Mouse (Mus musculus): ENCODE data around the gene Tepp. TPM values are rescaled to one million over a fixed set of nuclear protein-coding genes. Genes with fewer than 3 reads are reported as not detected.

The Tepp gene
- polyA plus RNA-seq, 1 experiment = 4.2 TPM

GRCm38 (mm10) chr8:95305526-95305925, 4.8 kb upstream of the Tepp start:
- H3K4me1 ChIP-seq (ENCODE audit: control insufficient read depth, insufficient read depth, low read length) = no peaks in the 10 kb centered on the region
- H3K4me3 ChIP-seq (replicated peaks; ENCODE audit: extremely low read depth, low read depth, low read length) = no peak overlapping the region
- no peak for DNase-seq
- 68% methylated on average over 4 of the region's 4 CpGs for WGBS
- TF ChIP-seq POLR2A (IDR thresholded peaks at IDR 0.05; ENCODE audit: borderline replicate concordance, extremely low read depth, low read depth, low read length) = no peak
- TF ChIP-seq CTCF (IDR thresholded peaks at IDR 0.05; ENCODE audit: insufficient read depth, low read length) = no peak

- Histone ChIP-seq H3K4me1 (ENCODE audit: control insufficient read depth, insufficient read depth, low read length) (no peaks in the 10 kb centered on the region), H3K4me3 (replicated peaks; ENCODE audit: extremely low read depth, low read depth, low read length) (no peak within 1 kb of the TSS)
- no peak for DNase-seq
- no peak for TF ChIP-seq POLR2A (IDR thresholded peaks at IDR 0.05; ENCODE audit: borderline replicate concordance, extremely low read depth, low read depth, low read length)
- TF ChIP-seq CTCF (IDR thresholded peaks at IDR 0.05; ENCODE audit: insufficient read depth, low read length) = no peak
- WGBS = 63% methylated on average over 6 of the region's 6 CpGs
Observed at GRCm38 (mm10) chr8:95306431-95306830, 3.9 kb upstream of the Tepp start, which contains the start of gene Cngb1. TSS of gene Cngb1 (minus strand) at chr8:95306585.

- H3K4me1 ChIP-seq (ENCODE audit: control insufficient read depth, insufficient read depth, low read length) = no peaks in the 10 kb centered on the region
- H3K4me3 ChIP-seq (replicated peaks; ENCODE audit: extremely low read depth, low read depth, low read length) = no peak overlapping the region
- no peak for DNase-seq
- WGBS = 69% methylated on average over 18 of the region's 18 CpGs
- TF ChIP-seq POLR2A (IDR thresholded peaks at IDR 0.05; ENCODE audit: borderline replicate concordance, extremely low read depth, low read depth, low read length) (no peak), CTCF (IDR thresholded peaks at IDR 0.05; ENCODE audit: insufficient read depth, low read length) (no peak)
Observed at GRCm38 (mm10) chr8:95312836-95313235, 2.5 kb downstream of the Tepp start.

GRCm38 (mm10) chr8:95313857-95314256, 3.5 kb downstream of the Tepp start:
- 56% methylated on average over 6 of the region's 6 CpGs for WGBS
- Histone ChIP-seq H3K4me3 (replicated peaks; ENCODE audit: extremely low read depth, low read depth, low read length) (no peak overlapping the region), H3K4me1 (ENCODE audit: control insufficient read depth, insufficient read depth, low read length) (no peaks in the 10 kb centered on the region)
- TF ChIP-seq CTCF (IDR thresholded peaks at IDR 0.05; ENCODE audit: insufficient read depth, low read length) (no peak), POLR2A (IDR thresholded peaks at IDR 0.05; ENCODE audit: borderline replicate concordance, extremely low read depth, low read depth, low read length) (no peak)
- DNase-seq = no peak

GRCm38 (mm10) chr8:95314707-95315106, 4.3 kb downstream of the Tepp start:
- no peak for TF ChIP-seq POLR2A (IDR thresholded peaks at IDR 0.05; ENCODE audit: borderline replicate concordance, extremely low read depth, low read depth, low read length)
- TF ChIP-seq CTCF (IDR thresholded peaks at IDR 0.05; ENCODE audit: insufficient read depth, low read length) = no peak
- H3K4me1 ChIP-seq (ENCODE audit: control insufficient read depth, insufficient read depth, low read length) = no peaks in the 10 kb centered on the region
- WGBS = 34% methylated on average over 2 of the region's 2 CpGs

GRCm38 (mm10) chr8:95315350-95315749, 5.0 kb downstream of the Tepp start:
- DNase-seq = no peak
- H3K4me3 ChIP-seq (replicated peaks; ENCODE audit: extremely low read depth, low read depth, low read length) = no peak overlapping the region
- TF ChIP-seq CTCF (IDR thresholded peaks at IDR 0.05; ENCODE audit: insufficient read depth, low read length) (no peak), POLR2A (IDR thresholded peaks at IDR 0.05; ENCODE audit: borderline replicate concordance, extremely low read depth, low read depth, low read length) (no peak)
- 100% methylated on average over 1 of the region's 1 CpGs for WGBS
- H3K4me1 ChIP-seq (ENCODE audit: control insufficient read depth, insufficient read depth, low read length) = no peaks in the 10 kb centered on the region

More at GRCm38 (mm10) chr8:95314707-95315106, 4.3 kb downstream of the Tepp start:
- H3K4me3 ChIP-seq (replicated peaks; ENCODE audit: extremely low read depth, low read depth, low read length) = no peak overlapping the region
- DNase-seq = no peak

GRCm38 (mm10) chr8:95320224-95321139, 10.1 kb downstream of the Tepp start:
- 3% methylated on average over 41 of the region's 41 CpGs for WGBS
- peak; percentile 81 for DNase-seq
- Histone ChIP-seq H3K4me1 (ENCODE audit: control insufficient read depth, insufficient read depth, low read length) (peaks cover 9% of the 10 kb centered on the region; the same call in 1 of the 2 replicates), H3K4me3 (replicated peaks; ENCODE audit: extremely low read depth, low read depth, low read length) (peak overlapping the region; percentile 45)
- TF ChIP-seq POLR2A (IDR thresholded peaks at IDR 0.05; ENCODE audit: borderline replicate concordance, extremely low read depth, low read depth, low read length) (peak; percentile 19; the same call in 1 of the 2 replicates), CTCF (IDR thresholded peaks at IDR 0.05; ENCODE audit: insufficient read depth, low read length) (no peak)

- Histone ChIP-seq H3K4me3 (replicated peaks; ENCODE audit: extremely low read depth, low read depth, low read length) (no peak overlapping the region), H3K4me1 (ENCODE audit: control insufficient read depth, insufficient read depth, low read length) (peaks cover 18% of the 10 kb centered on the region)
- WGBS = 32% methylated on average over 3 of the region's 3 CpGs
- DNase-seq = no peak
- TF ChIP-seq POLR2A (IDR thresholded peaks at IDR 0.05; ENCODE audit: borderline replicate concordance, extremely low read depth, low read depth, low read length) (no peak), CTCF (IDR thresholded peaks at IDR 0.05; ENCODE audit: insufficient read depth, low read length) (no peak)
Observed at GRCm38 (mm10) chr8:95323201-95323600, 12.8 kb downstream of the Tepp start.

- no peak overlapping the region for H3K4me3 ChIP-seq (replicated peaks; ENCODE audit: extremely low read depth, low read depth, low read length)
- DNase-seq = no peak
- 31% methylated on average over 5 of the region's 5 CpGs for WGBS
- peaks cover 18% of the 10 kb centered on the region for H3K4me1 ChIP-seq (ENCODE audit: control insufficient read depth, insufficient read depth, low read length)
- TF ChIP-seq POLR2A (IDR thresholded peaks at IDR 0.05; ENCODE audit: borderline replicate concordance, extremely low read depth, low read depth, low read length) (no peak), CTCF (IDR thresholded peaks at IDR 0.05; ENCODE audit: insufficient read depth, low read length) (no peak)
Observed at GRCm38 (mm10) chr8:95324646-95325045, 14.3 kb downstream of the Tepp start.

GRCm38 (mm10) chr8:95326822-95327221, 16.5 kb downstream of the Tepp start:
- DNase-seq = no peak
- Histone ChIP-seq H3K4me3 (replicated peaks; ENCODE audit: extremely low read depth, low read depth, low read length) (no peak overlapping the region), H3K4me1 (ENCODE audit: control insufficient read depth, insufficient read depth, low read length) (peaks cover 24% of the 10 kb centered on the region)
- peak; percentile 37; the same call in 1 of the 2 replicates for TF ChIP-seq POLR2A (IDR thresholded peaks at IDR 0.05; ENCODE audit: borderline replicate concordance, extremely low read depth, low read depth, low read length)
- no peak for TF ChIP-seq CTCF (IDR thresholded peaks at IDR 0.05; ENCODE audit: insufficient read depth, low read length)
- WGBS = 54% methylated on average over 5 of the region's 5 CpGs

All from lung, adult 2 months (tissue).